Mouse (Mus musculus) ES-Bruce4 (cell line): ENCODE results near the gene Mvb12b. TPM values are rescaled to one million over a fixed set of nuclear protein-coding genes. Genes with fewer than 3 reads are reported as not detected.

Source experiments
- H3K27ac ChIP-seq: 2 replicates; pipeline ENCODE4 v1.5.1; 2012; ENCODE audit warnings: low read length, inconsistent platforms; ENCODE audit not compliant: insufficient read depth
- H3K27me3 ChIP-seq: 2 replicates; pipeline ENCODE4 v1.6.1; 2012; ENCODE audit warnings: mild to moderate bottlenecking, low read length, inconsistent platforms; ENCODE audit not compliant: control insufficient read depth, poor library complexity, insufficient read depth, severe bottlenecking
- H3K36me3 ChIP-seq: 2 replicates; pipeline ENCODE4 v1.6.1; 2012; ENCODE audit warnings: inconsistent platforms, mild to moderate bottlenecking, low read length, moderate library complexity; ENCODE audit not compliant: control insufficient read depth, poor library complexity, insufficient read depth, severe bottlenecking
- H3K4me1 ChIP-seq: one replicate; pipeline ENCODE4 v1.8.1; 2011; ENCODE audit warnings: low read length; ENCODE audit not compliant: control insufficient read depth, insufficient read depth
- H3K4me3 ChIP-seq: 2 replicates; pipeline ENCODE4 v1.5.1; 2011; ENCODE audit warnings: low read depth, mild to moderate bottlenecking, low read length
- H3K9ac ChIP-seq: 2 replicates; pipeline ENCODE4 v1.6.1; 2012; ENCODE audit warnings: low read depth, mild to moderate bottlenecking, inconsistent platforms; ENCODE audit not compliant: poor library complexity, severe bottlenecking
- H3K9me3 ChIP-seq: replicated peaks from 2 replicates; pipeline ENCODE4 v1.6.1; 2012; ENCODE audit warnings: mild to moderate bottlenecking, low read length, inconsistent platforms; ENCODE audit not compliant: control insufficient read depth, poor library complexity, insufficient read depth, severe bottlenecking
- CTCF ChIP-seq: IDR thresholded peaks from one replicate; pipeline ENCODE4 v1.8.1; 2011; ENCODE audit warnings: low read depth, low read length
- EP300 ChIP-seq: IDR thresholded peaks from 2 replicates; pipeline ENCODE4 v1.6.1; 2011; ENCODE audit warnings: low read depth, low read length; ENCODE audit not compliant: insufficient read depth
- POLR2A ChIP-seq: IDR thresholded peaks from one replicate; pipeline ENCODE4 v1.8.1; 2011; ENCODE audit warnings: low read length; ENCODE audit not compliant: insufficient read depth
- polyA plus RNA-seq: library from polyadenylated mRNA; stranded (reverse); fragments of >200 nt; gene quantifications from 2 replicates; pipeline ENCODE4 v1.2.4, GENCODE M21; 2011; ENCODE audit warnings: low read depth; ENCODE audit not compliant: missing spikeins, insufficient read depth, insufficient read length

Gene Mvb12b
- polyA plus RNA-seq, 1 experiment, result 11.5 TPM

DNA sequence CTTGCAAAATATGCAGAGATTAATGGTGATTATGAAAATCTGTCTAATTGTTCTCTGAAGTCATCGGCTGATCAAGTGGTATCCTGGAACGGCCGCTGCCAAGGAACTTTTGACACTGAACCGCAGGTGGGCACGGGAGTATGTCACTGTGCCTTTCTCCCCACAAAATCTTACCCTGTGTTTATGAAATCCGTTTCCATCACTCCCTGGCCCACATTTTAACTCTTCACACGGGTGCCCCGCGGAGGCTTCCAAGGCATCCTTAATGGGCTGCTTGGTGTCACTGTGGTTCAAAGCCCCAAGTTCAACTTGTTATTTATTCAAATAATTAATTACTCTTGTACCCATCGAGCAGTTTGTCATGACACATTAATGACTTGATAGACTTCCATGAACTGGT lies 116.4 kb downstream of the Mvb12b start:
- Histone ChIP-seq H3K27ac (no peak overlapping the region), H3K4me1 (no peaks in the 10 kb centered on the region), H3K4me3 (no peak overlapping the region), H3K9ac (no peak overlapping the region), H3K27me3 (no peaks in the 10 kb centered on the region), H3K36me3 (no peaks in the 10 kb centered on the region), H3K9me3 (no peaks in the 10 kb centered on the region)
- TF ChIP-seq POLR2A (no peak), EP300 (no peak), CTCF (no peak)

DNA sequence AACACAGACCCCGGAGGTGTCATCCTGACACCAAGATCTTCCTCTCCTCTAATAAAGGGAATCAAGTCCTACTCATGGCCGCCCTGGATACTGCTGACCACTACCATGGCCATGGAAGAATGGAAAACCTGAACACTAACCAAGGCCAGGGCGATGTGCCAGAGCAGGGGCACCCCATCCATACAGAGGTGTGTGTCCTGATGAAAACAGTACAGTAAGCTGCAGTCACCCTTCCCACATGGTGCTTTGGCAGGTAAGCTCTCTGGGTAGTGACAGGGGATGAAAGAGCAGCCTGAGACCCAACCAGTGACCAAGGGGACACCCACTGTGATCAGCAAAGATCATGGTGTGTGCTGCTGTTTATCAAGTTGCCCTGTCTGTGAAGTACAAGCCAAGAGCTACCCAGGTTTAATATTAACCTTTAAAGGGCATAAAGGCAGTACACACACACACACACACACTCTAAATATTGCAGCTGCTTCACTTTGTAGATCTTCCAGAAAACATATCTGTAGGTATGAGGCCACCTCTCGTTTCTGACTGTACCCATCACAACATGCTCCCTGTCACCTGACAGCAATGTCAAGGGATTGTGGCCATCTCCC lies 117.1 kb downstream of the Mvb12b start:
- Histone ChIP-seq H3K27me3 (no peaks in the 10 kb centered on the region), H3K27ac (no peak overlapping the region), H3K4me1 (no peaks in the 10 kb centered on the region), H3K9ac (no peak overlapping the region), H3K36me3 (no peaks in the 10 kb centered on the region), H3K4me3 (no peak overlapping the region), H3K9me3 (no peaks in the 10 kb centered on the region)
- no peak for TF ChIP-seq CTCF
- TF ChIP-seq EP300, result no peak
- no peak for TF ChIP-seq POLR2A

DNA sequence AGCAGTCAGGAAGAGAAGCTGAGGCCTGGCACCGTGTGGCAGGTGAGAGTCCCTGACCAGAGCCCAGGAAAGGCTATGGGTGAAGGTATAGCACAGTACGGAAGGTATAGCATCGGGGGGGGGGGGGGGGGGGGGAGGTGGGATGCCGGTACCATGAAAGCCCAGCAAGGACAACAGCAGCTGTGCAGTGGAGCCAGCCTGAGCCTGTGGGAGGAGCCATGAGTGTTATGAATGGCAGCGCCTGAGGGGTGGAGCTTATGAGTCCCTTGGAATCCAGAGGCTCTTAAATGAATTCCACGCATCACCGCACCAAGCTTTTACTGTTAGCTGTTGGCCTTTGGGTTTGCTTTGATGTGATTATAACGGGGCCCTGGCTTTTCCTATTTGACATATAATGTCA lies 123.3 kb downstream of the Mvb12b start:
- no peak overlapping the region for H3K4me3 ChIP-seq
- H3K9me3 ChIP-seq, result no peaks in the 10 kb centered on the region
- H3K27ac ChIP-seq, result no peak overlapping the region
- H3K9ac ChIP-seq, result no peak overlapping the region
- no peaks in the 10 kb centered on the region for H3K27me3 ChIP-seq
- H3K36me3 ChIP-seq, result no peaks in the 10 kb centered on the region
- no peak for TF ChIP-seq CTCF
- TF ChIP-seq POLR2A, result no peak
- no peak for TF ChIP-seq EP300
- H3K4me1 ChIP-seq, result no peaks in the 10 kb centered on the region

DNA sequence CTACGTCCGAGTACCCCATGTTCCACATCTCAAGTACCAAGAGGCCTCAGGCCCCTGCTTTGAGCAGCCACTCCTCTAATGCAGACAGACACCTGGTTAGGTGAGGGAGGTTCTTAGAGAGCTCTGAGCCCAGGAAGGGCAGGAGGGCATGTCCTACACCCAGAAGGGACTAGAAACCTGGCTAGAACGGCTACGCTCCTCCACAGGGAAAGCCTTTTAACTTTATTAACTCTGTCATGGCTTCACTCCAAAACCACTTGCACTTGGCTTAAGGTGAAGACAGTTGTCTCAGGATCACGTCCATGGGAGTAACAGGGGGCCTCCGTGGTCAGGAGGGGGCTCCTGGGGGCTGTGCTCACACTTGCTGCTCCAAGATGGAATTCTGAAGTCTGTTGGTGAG lies 125.5 kb downstream of the Mvb12b start:
- no peaks in the 10 kb centered on the region for H3K27me3 ChIP-seq
- no peaks in the 10 kb centered on the region for H3K4me1 ChIP-seq
- no peaks in the 10 kb centered on the region for H3K9me3 ChIP-seq
- no peak overlapping the region for H3K27ac ChIP-seq
- TF ChIP-seq POLR2A (no peak), EP300 (no peak), CTCF (no peak)
- no peak overlapping the region for H3K4me3 ChIP-seq
- no peak overlapping the region for H3K9ac ChIP-seq
- H3K36me3 ChIP-seq, result no peaks in the 10 kb centered on the region

DNA sequence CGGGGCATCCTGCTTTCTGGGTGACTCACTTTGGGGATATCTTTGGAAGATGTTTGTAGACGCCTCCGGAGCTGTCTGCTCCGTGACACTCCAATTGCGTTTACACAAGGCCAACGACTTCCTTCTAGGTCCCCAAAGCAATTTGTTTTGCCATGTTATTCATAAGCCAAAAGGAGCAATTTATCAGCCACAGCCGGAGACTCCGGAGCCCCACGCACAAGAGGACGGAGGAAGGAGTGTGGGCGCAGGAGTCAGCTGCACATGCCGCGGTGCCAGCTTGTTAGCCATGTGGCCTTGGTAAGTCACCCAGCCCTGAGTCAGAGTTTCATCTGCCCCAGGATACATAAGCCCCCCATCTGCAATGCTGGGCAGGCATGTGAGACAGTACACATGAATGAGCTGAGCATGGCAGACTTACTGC lies 127.2 kb downstream of the Mvb12b start:
- no peaks in the 10 kb centered on the region for H3K36me3 ChIP-seq
- no peak for TF ChIP-seq CTCF
- TF ChIP-seq EP300, result no peak
- H3K9ac ChIP-seq, result no peak overlapping the region
- no peaks in the 10 kb centered on the region for H3K9me3 ChIP-seq
- no peak overlapping the region for H3K27ac ChIP-seq
- H3K27me3 ChIP-seq, result no peaks in the 10 kb centered on the region
- no peaks in the 10 kb centered on the region for H3K4me1 ChIP-seq
- H3K4me3 ChIP-seq, result no peak overlapping the region

DNA sequence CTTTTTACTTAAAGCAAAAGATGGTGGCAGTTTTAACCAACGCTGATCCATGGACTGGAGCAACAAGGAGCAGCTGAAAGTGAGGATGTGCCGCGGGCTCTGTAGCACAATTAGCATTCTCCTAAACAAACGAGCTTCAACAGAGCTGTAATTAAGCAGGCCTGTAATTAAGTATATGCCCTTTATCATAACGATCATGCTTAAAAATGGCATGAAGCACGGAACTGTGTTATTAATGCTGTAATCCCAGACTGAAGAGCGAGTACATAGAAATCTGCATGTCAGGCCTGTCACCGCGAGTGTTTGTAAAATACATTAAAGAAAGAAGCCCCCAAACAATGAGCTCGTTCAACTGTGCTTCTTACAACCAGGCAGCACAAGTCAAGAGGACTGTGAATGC lies 128.3 kb downstream of the Mvb12b start:
- no peaks in the 10 kb centered on the region for H3K9me3 ChIP-seq
- TF ChIP-seq POLR2A, result no peak
- no peak for TF ChIP-seq EP300
- TF ChIP-seq CTCF, result no peak
- no peaks in the 10 kb centered on the region for H3K4me1 ChIP-seq
- no peaks in the 10 kb centered on the region for H3K36me3 ChIP-seq
- H3K27me3 ChIP-seq, result no peaks in the 10 kb centered on the region
- no peak overlapping the region for H3K27ac ChIP-seq
- H3K9ac ChIP-seq, result no peak overlapping the region
- H3K4me3 ChIP-seq, result no peak overlapping the region

DNA sequence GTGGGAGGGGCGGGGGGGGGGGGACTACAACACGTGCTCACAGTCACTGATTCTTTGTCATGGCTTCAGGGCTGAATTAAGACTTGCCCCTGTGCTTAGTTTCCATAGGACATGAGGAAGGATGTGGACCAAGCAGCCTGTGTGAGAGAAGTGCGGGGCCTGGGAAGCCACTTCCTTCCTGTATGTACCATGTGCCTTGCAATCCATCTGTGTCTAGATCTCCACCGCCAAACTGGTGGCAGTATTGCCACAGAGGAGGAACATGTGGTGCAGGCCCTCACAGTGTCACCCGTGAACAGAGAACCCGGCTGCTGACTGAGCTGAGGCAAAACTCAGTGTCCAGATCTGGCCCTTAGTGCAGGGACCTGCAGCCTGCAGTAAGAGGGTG lies 132.1 kb downstream of the Mvb12b start:
- no peaks in the 10 kb centered on the region for H3K36me3 ChIP-seq
- H3K9ac ChIP-seq, result no peak overlapping the region
- no peaks in the 10 kb centered on the region for H3K9me3 ChIP-seq
- no peaks in the 10 kb centered on the region for H3K4me1 ChIP-seq
- H3K4me3 ChIP-seq, result no peak overlapping the region
- H3K27ac ChIP-seq, result no peak overlapping the region
- TF ChIP-seq CTCF (no peak), EP300 (no peak), POLR2A (no peak)
- no peaks in the 10 kb centered on the region for H3K27me3 ChIP-seq
